Mouse (Mus musculus): ENCODE data around the gene Gm38393.

The Gm38393 gene

GRCm38 (mm10) chr7:60004606-60005330, at the start of gene Gm38393, which contains the start of gene Snurf:
TSS of gene Gm38393 (minus strand) at chr7:60005064.
TSS of gene Snurf (minus strand) at chr7:60005049.
- ATAC-seq (ENCODE audit: insufficient number of reproducible peaks, low FRiP score, low TSS enrichment), result peak; percentile 74; the same call in 1 of the 2 replicates

GRCm38 (mm10) chr7:60047481-60048201, 42.8 kb upstream of the Gm38393 start:
- ATAC-seq (ENCODE audit: insufficient number of reproducible peaks, low FRiP score, low TSS enrichment), result no peak

- ATAC-seq (ENCODE audit: insufficient number of reproducible peaks, low FRiP score, low TSS enrichment), result no peak
These were observed 8.3 kb upstream of the Gm38393 start for GRCm38 (mm10) chr7:60013186-60013585.

- ATAC-seq (ENCODE audit: insufficient number of reproducible peaks, low FRiP score, low TSS enrichment), result no peak
These were observed 3.0 kb upstream of the Gm38393 start for GRCm38 (mm10) chr7:60007727-60008360.

- no peak for ATAC-seq (ENCODE audit: insufficient number of reproducible peaks, low FRiP score, low TSS enrichment)
These were observed 1.4 kb upstream of the Gm38393 start for GRCm38 (mm10) chr7:60006262-60006661.

- ATAC-seq (ENCODE audit: insufficient number of reproducible peaks, low FRiP score, low TSS enrichment), result peak; percentile 58; the same call in 1 of the 2 replicates
These were observed 801 bp downstream of the Gm38393 start for GRCm38 (mm10) chr7:60003921-60004605.

GRCm38 (mm10) chr7:60003006-60003865, 1.6 kb downstream of the Gm38393 start:
- ATAC-seq (ENCODE audit: insufficient number of reproducible peaks, low FRiP score, low TSS enrichment), result 0 out of 2 replicates have a peak, but pooled peaks have one; percentile 55

- no peak for ATAC-seq (ENCODE audit: insufficient number of reproducible peaks, low FRiP score, low TSS enrichment)
These were observed 26.2 kb downstream of the Gm38393 start for GRCm38 (mm10) chr7:59978646-59979045.

All from cerebellum, adult (tissue).